Mouse (Mus musculus) thymus, adult 2 months (tissue): Measurements from ENCODE around the gene Pnpla8. TPM values are rescaled to one million over a fixed set of nuclear protein-coding genes. Genes with fewer than 3 reads are reported as not detected.

Experiments used
- DNase-seq: peaks from one replicate; pipeline ENCODE4 v3.0.0; 2021
- H3K27ac ChIP-seq: fragments of 200-500 bp; 2 replicates; pipeline ENCODE4 v1.5.1; 2012; ENCODE audit warnings: low read length, control low read depth; ENCODE audit not compliant: control insufficient read depth, insufficient read depth
- H3K27me3 ChIP-seq: fragments of 200-500 bp; 2 replicates; pipeline ENCODE4 v1.6.1; 2012; ENCODE audit warnings: mild to moderate bottlenecking, low read length, moderate library complexity, mixed read lengths; ENCODE audit not compliant: control insufficient read depth, insufficient read depth
- H3K36me3 ChIP-seq: fragments of 200-500 bp; 2 replicates; pipeline ENCODE4 v1.6.1; 2012; ENCODE audit warnings: mild to moderate bottlenecking, low read length, moderate library complexity; ENCODE audit not compliant: control insufficient read depth, insufficient read depth
- H3K4me1 ChIP-seq: fragments of 200-500 bp; replicated peaks from 2 replicates; pipeline ENCODE4 v1.6.1; 2012; ENCODE audit warnings: low read length; ENCODE audit not compliant: control insufficient read depth, insufficient read depth
- H3K4me3 ChIP-seq: fragments of 200-500 bp; 2 replicates; pipeline ENCODE4 v1.5.1; 2012; ENCODE audit warnings: mild to moderate bottlenecking, low read length, control low read depth, moderate library complexity; ENCODE audit not compliant: control insufficient read depth, insufficient read depth
- CTCF ChIP-seq: fragments of 200-500 bp; IDR thresholded peaks from 2 replicates; pipeline ENCODE4 v1.5.1; 2012; ENCODE audit warnings: mild to moderate bottlenecking, control low read depth, low read length, moderate library complexity, borderline replicate concordance; ENCODE audit not compliant: control insufficient read depth, poor library complexity, insufficient read depth; ENCODE audit errors: extremely low read depth
- POLR2A ChIP-seq: fragments of 200-500 bp; IDR thresholded peaks from 2 replicates; pipeline ENCODE4 v1.6.1; 2012; ENCODE audit warnings: mild to moderate bottlenecking, low read length, control low read depth, moderate library complexity; ENCODE audit not compliant: control insufficient read depth, poor library complexity, insufficient read depth; ENCODE audit errors: extremely low read depth
- WGBS: fragments of 180-500 bp; shearing (Covaris S2); methylation state at CpG from one replicate; pipeline ENCODE4 v1.1.7; 2018; 5-methylcytosine and 5-hydroxymethylcytosine counted together
- polyA plus RNA-seq: library from polyadenylated mRNA; depleted of rRNA; stranded (reverse); fragments of >200 nt; gene quantifications from 2 replicates; pipeline ENCODE4 v1.2.3, GENCODE M21; 2012

Pnpla8 gene
- polyA plus RNA-seq, 1 experiment, result 10.5 TPM

DNA sequence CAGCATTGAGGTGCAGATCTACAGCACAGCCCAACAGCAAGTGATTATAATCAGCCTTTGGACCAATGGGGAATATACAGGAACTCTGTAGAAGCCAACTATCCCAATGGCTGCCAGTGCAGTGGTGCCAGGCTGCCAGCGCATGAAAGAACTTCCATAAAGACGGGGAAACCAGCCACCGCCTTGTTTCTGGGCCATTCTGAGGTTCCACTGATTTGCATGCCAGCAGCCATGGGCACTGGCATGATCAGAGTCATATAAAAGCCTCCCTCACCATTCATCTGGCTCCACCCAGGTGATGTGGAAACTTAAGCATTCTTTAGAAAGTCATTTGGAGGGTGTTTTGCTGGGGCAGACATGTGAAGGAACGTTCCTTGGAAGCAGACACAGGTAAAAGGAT, 21.2 kb downstream of the Pnpla8 start:
- Histone ChIP-seq H3K4me1 (no peaks in the 10 kb centered on the region), H3K27me3 (no peaks in the 10 kb centered on the region), H3K36me3 (no peaks in the 10 kb centered on the region), H3K4me3 (no peak overlapping the region), H3K27ac (no peak overlapping the region)
- 93% methylated on average over 4 of the region's 4 CpGs for WGBS
- no peak for DNase-seq
- no peak for TF ChIP-seq POLR2A
- TF ChIP-seq CTCF, result no peak

- Histone ChIP-seq H3K27ac (no peak overlapping the region), H3K4me1 (no peaks in the 10 kb centered on the region), H3K4me3 (no peak overlapping the region), H3K36me3 (no peaks in the 10 kb centered on the region), H3K27me3 (no peaks in the 10 kb centered on the region)
- DNase-seq, result no peak
- TF ChIP-seq CTCF (no peak), POLR2A (no peak)
- 96% methylated on average over 3 of the region's 3 CpGs for WGBS
Observed at GRCm38 (mm10) chr12:44245739-44246138, 24.6 kb downstream of the Pnpla8 start.

GRCm38 (mm10) chr12:44248309-44248977, 27.3 kb downstream of the Pnpla8 start:
- WGBS, result 87% methylated on average over 9 of the region's 9 CpGs
- TF ChIP-seq POLR2A, result no peak
- TF ChIP-seq CTCF, result no peak
- Histone ChIP-seq H3K27me3 (no peaks in the 10 kb centered on the region), H3K36me3 (no peaks in the 10 kb centered on the region), H3K27ac (no peak overlapping the region), H3K4me3 (no peak overlapping the region), H3K4me1 (no peaks in the 10 kb centered on the region)
- DNase-seq, result no peak

- TF ChIP-seq CTCF (no peak), POLR2A (no peak)
- H3K27ac ChIP-seq, result no peak overlapping the region
- H3K4me1 ChIP-seq, result no peaks in the 10 kb centered on the region
- H3K27me3 ChIP-seq, result no peaks in the 10 kb centered on the region
- no peaks in the 10 kb centered on the region for H3K36me3 ChIP-seq
- DNase-seq, result no peak
- H3K4me3 ChIP-seq, result no peak overlapping the region
Observed at GRCm38 (mm10) chr12:44262612-44263011, 41.4 kb downstream of the Pnpla8 start.

DNA sequence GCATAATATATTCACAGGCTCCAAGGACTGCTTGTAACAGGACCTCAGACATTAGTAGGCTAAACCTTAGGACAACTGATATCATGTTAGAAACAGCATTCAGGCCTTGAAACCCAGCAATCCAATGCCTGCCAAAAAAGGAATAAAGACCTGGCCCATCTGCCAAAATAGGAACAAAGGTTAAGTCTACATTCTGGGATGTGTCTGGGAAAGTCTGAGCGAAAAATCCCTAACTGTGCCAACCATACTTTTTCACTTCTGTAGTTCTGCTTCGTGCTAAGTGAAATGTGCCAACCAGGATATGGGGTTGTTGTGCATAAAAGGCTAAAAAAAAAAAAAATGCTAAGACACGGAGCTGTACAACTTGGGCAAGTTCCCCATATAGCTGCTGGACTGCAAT, 44.5 kb downstream of the Pnpla8 start:
- no peak overlapping the region for H3K27ac ChIP-seq
- no peaks in the 10 kb centered on the region for H3K27me3 ChIP-seq
- TF ChIP-seq CTCF (no peak), POLR2A (no peak)
- DNase-seq, result no peak
- 80% methylated on average over 3 of the region's 3 CpGs for WGBS
- no peak overlapping the region for H3K4me3 ChIP-seq
- no peaks in the 10 kb centered on the region for H3K36me3 ChIP-seq
- H3K4me1 ChIP-seq, result no peaks in the 10 kb centered on the region

DNA sequence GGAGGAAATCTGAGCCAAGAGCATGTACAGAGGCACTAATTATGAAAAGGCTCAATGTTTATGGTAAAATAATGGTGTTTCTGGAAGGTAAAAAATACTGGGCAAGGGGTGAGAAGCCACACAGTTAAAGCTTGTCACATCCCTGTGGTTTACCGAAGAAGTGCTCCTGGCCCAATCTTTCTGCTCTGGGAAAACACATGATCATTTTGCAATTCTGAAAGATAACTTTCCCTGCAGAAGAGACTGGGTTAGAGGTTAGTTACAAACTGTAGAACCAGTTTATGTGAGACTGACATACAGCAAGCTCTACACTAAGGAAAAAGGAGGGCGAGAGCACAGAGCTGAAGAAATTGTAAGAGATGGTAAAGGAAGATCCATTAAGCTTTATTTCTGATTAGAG, 46.0 kb downstream of the Pnpla8 start:
- Histone ChIP-seq H3K4me3 (no peak overlapping the region), H3K27me3 (no peaks in the 10 kb centered on the region), H3K27ac (no peak overlapping the region), H3K36me3 (no peaks in the 10 kb centered on the region), H3K4me1 (no peaks in the 10 kb centered on the region)
- DNase-seq, result no peak
- WGBS, result 96% methylated on average over 2 of the region's 2 CpGs
- TF ChIP-seq POLR2A, result no peak
- no peak for TF ChIP-seq CTCF
